Mouse (Mus musculus): ENCODE measurements around the gene B4galt7. TPM values are rescaled to one million over a fixed set of nuclear protein-coding genes. Genes with fewer than 3 reads are reported as not detected.

The B4galt7 gene
- total and polyA plus RNA-seq, 3 experiments, result 15.0 to 19.9 TPM; not detected in 1

DNA sequence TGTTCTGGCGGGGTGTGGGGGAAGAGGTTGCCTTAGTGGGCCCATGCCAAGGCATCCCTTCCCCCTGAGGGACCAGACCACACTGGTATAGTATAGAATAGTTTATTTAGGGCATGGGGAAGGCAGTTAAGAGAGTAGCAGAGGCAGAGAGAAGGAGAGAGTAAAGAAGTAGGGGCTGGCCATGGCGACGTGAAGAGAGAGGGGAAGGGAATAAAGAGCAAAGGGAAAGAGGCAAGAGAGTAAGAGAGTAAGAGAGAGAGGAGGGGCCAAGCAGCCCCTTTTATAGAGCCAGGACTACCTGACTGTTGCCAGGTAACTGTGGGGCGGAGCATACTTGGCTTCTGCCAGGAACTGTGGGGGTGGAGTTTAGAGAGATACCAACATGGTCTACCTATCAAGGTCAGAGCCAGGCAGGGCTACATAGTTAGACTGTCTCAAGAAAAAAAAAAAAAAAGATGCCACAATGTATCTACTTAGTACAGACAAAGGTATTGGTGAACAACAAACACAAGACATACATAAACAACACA, 7.7 kb upstream of the B4galt7 start:
- peak; percentile 29 for DNase-seq (ENCODE audit: low read depth, low spot score)
- Histone ChIP-seq H3K27ac (ENCODE audit: control insufficient read depth, low read depth, low read length) (no peak overlapping the region), H3K9ac (ENCODE audit: control insufficient read depth, low read depth, low read length, poor library complexity, severe bottlenecking) (no peak overlapping the region), H3K4me1 (ENCODE audit: control insufficient read depth in 1 of 2, insufficient read depth in 2 of 2, low read length in 2 of 2) (peaks cover 0 to 10% of the 10 kb centered on the region in 2 experiments; a peak in 1 of 4 replicates), H3K27me3 (ENCODE audit: control insufficient read depth in 1 of 2, insufficient read depth in 2 of 2, low read length in 2 of 2) (no peaks in the 10 kb centered on the region), H3K79me2 (ENCODE audit: control insufficient read depth, insufficient read depth, low read length, poor library complexity) (peaks cover 15% of the 10 kb centered on the region), H3K9me3 (replicated peaks; ENCODE audit: insufficient read depth, low read length) (no peaks in the 10 kb centered on the region), H3K36me3 (ENCODE audit: control insufficient read depth in 1 of 2, insufficient read depth in 2 of 2, low read length in 2 of 2) (peaks cover 6 to 13% of the 10 kb centered on the region in 2 experiments; a peak in 3 of 4 replicates), H3K4me3 (ENCODE audit: control insufficient read depth in 1 of 2, insufficient read depth in 1 of 2, low read depth in 2 of 2, low read length in 2 of 2) (no peak overlapping the region)
- TF ChIP-seq CHD1 (IDR thresholded peaks at IDR 0.05; ENCODE audit: low read depth, low read length), result no peak
- TF ChIP-seq ZNF384 (IDR thresholded peaks at IDR 0.05; ENCODE audit: low read depth, low read length), result 0 out of 2 replicates have a peak, but pooled peaks have one; percentile 6
- TF ChIP-seq ZKSCAN1 (IDR thresholded peaks at IDR 0.05; ENCODE audit: low read depth, low read length), result no peak

DNA sequence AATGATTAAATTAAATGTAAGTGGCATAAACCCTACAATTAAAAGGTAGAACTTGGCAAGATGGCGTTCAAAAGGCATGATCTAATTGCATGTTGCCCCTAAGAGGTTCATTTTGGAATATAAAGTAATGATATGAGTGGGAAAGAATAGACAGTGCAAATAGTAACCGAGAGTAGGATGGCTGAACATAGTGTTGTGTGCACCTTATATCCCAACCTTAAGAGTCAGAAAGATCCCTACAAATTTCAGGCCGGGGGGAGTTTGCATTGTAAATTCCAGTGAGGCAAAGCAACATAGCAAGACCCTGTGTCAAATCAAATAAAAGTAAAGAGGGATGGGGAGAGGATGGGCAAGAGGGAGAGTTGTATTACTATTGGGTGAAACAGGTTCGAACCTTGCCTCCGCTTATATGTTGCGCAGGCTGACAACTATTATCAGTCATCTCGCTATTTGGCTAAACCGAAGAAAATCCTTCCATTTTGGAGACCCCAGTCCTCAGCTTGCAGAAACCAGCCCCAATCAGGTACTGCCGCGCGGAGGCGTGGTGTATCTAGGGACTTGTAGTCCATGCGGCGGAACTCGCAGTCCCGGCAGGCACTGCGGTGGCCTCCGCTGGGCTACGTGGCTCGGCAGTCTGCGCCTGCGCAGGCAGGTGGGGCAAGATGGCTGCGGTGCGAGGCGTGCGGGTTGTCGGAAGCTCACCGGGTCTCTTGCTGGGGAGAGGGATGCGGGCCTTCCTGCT, 7.0 kb upstream of the B4galt7 start:
- peak overlapping the region; percentile 90 to 93 for H3K4me3 ChIP-seq (ENCODE audit: control insufficient read depth in 1 of 2, insufficient read depth in 1 of 2, low read depth in 2 of 2, low read length in 2 of 2)
- peak overlapping the region; percentile 91 for H3K9ac ChIP-seq (ENCODE audit: control insufficient read depth, low read depth, low read length, poor library complexity, severe bottlenecking)
- DNase-seq (ENCODE audit: low read depth, low spot score), result peak; percentile 98
- H3K9me3 ChIP-seq (replicated peaks; ENCODE audit: insufficient read depth, low read length), result no peaks in the 10 kb centered on the region
- H3K27ac ChIP-seq (ENCODE audit: control insufficient read depth, low read depth, low read length), result peak overlapping the region; percentile 61
- H3K36me3 ChIP-seq (ENCODE audit: control insufficient read depth in 1 of 2, insufficient read depth in 2 of 2, low read length in 2 of 2), result peaks cover 8 to 13% of the 10 kb centered on the region in 2 experiments; a peak in 3 of 4 replicates
- H3K27me3 ChIP-seq (ENCODE audit: control insufficient read depth in 1 of 2, insufficient read depth in 2 of 2, low read length in 2 of 2), result no peaks in the 10 kb centered on the region
- peaks cover 0 to 10% of the 10 kb centered on the region in 2 experiments; a peak in 1 of 4 replicates for H3K4me1 ChIP-seq (ENCODE audit: control insufficient read depth in 1 of 2, insufficient read depth in 2 of 2, low read length in 2 of 2)
- H3K79me2 ChIP-seq (ENCODE audit: control insufficient read depth, insufficient read depth, low read length, poor library complexity), result peaks cover 15% of the 10 kb centered on the region
- no peak for TF ChIP-seq E2F4 (IDR thresholded peaks at IDR 0.05; ENCODE audit: borderline replicate concordance, low read depth, low read length)
- TF ChIP-seq JUND (IDR thresholded peaks at IDR 0.05; ENCODE audit: low read depth, low read length), result no peak
- no peak for TF ChIP-seq ZNF384 (IDR thresholded peaks at IDR 0.05; ENCODE audit: low read depth, low read length)
- no peak for TF ChIP-seq RAD21 (IDR thresholded peaks at IDR 0.05; ENCODE audit: low read depth, low read length)
- TF ChIP-seq ETS1 (IDR thresholded peaks at IDR 0.05; ENCODE audit: low read depth, low read length), result no peak
- TF ChIP-seq SMC3 (IDR thresholded peaks at IDR 0.05; ENCODE audit: low read depth, low read length), result no peak
- TF ChIP-seq USF1 (IDR thresholded peaks at IDR 0.05; ENCODE audit: low read depth, low read length), result 0 out of 2 replicates have a peak, but pooled peaks have one; percentile 13
- TF ChIP-seq UBTF (IDR thresholded peaks at IDR 0.05; ENCODE audit: borderline replicate concordance, insufficient read depth, low read depth, low read length), result no peak
- 0 out of 2 replicates have a peak, but pooled peaks have one; percentile 21 for TF ChIP-seq GATA1 (IDR thresholded peaks at IDR 0.05; ENCODE audit: low read depth, low read length)
- peak; percentile 90 for TF ChIP-seq TCF12 (IDR thresholded peaks at IDR 0.05; ENCODE audit: low read depth, low read length)
- TF ChIP-seq MEF2A (IDR thresholded peaks at IDR 0.05; ENCODE audit: extremely low read depth, insufficient replicate concordance, low read depth, low read length, poor library complexity, severe bottlenecking), result no peak
- no peak for TF ChIP-seq MAFK (IDR thresholded peaks at IDR 0.05; ENCODE audit: borderline replicate concordance, low read depth, low read length)
- no peak for TF ChIP-seq USF2 (IDR thresholded peaks at IDR 0.05; ENCODE audit: borderline replicate concordance in 1 of 2, insufficient read depth in 1 of 2, low read depth in 1 of 2, low read length in 2 of 2)
- TF ChIP-seq ZKSCAN1 (IDR thresholded peaks at IDR 0.05; ENCODE audit: low read depth, low read length), result no peak
- peak; percentile 87 for TF ChIP-seq MXI1 (IDR thresholded peaks at IDR 0.05; ENCODE audit: low read depth, low read length)
- TF ChIP-seq CTCF (IDR thresholded peaks at IDR 0.05 in 2 of 3, conservative IDR thresholded peaks at IDR 0.05 in 1 of 3; ENCODE audit: control insufficient read depth in 1 of 3, insufficient read depth in 1 of 3, low read depth in 2 of 3, low read length in 3 of 3, poor library complexity in 1 of 3, severe bottlenecking in 1 of 3), result no peak
- no peak for TF ChIP-seq POLR2AphosphoS5 (IDR thresholded peaks at IDR 0.05; ENCODE audit: borderline replicate concordance, low read depth, low read length)
- peak; percentile 91 for TF ChIP-seq ZMIZ1 (IDR thresholded peaks at IDR 0.05; ENCODE audit: low read depth, low read length)
- TF ChIP-seq TBP (IDR thresholded peaks at IDR 0.05; ENCODE audit: low read depth, low read length), result peak; percentile 88
- peak; percentile 96 for TF ChIP-seq POLR2AphosphoS2 (IDR thresholded peaks at IDR 0.05; ENCODE audit: low read length)
- peak; percentile 97 for TF ChIP-seq NELFE (IDR thresholded peaks at IDR 0.05; ENCODE audit: low read depth, low read length)
- peak; percentile 92 for TF ChIP-seq KAT2A (conservative IDR thresholded peaks at IDR 0.05; ENCODE audit: low read depth, low read length)
- no peak; the same call in 1 of the 2 replicates for TF ChIP-seq MYB (IDR thresholded peaks at IDR 0.05; ENCODE audit: low read depth, low read length)
- no peak for TF ChIP-seq RCOR1 (IDR thresholded peaks at IDR 0.05; ENCODE audit: low read depth, low read length)
- TF ChIP-seq MAX (IDR thresholded peaks at IDR 0.05; ENCODE audit: low read length), result peak; percentile 78
- no peak for TF ChIP-seq BHLHE40 (IDR thresholded peaks at IDR 0.05; ENCODE audit: borderline replicate concordance, low read depth, low read length)
- no peak for TF ChIP-seq GABPA (IDR thresholded peaks at IDR 0.05; ENCODE audit: low read depth, low read length)

Measured in MEL (cell line).